Mouse (Mus musculus) heart, adult 2 months (tissue): ENCODE results near the gene Prom2.

ENCODE experiments used
- CTCF ChIP-seq: fragments of 200-600 bp; IDR thresholded peaks from 2 replicates; pipeline ENCODE4 v1.8.1; 2022; ENCODE audit warnings: antibody characterized with exemption, mild to moderate bottlenecking, moderate library complexity
- EP300 ChIP-seq: fragments of 200-500 bp; IDR thresholded peaks from 2 replicates; pipeline ENCODE4 v1.6.1; 2011; ENCODE audit warnings: low read depth, low read length, control low read depth; ENCODE audit not compliant: insufficient read depth
- POLR2A ChIP-seq: fragments of 200-500 bp; IDR thresholded peaks from 2 replicates; pipeline ENCODE4 v1.6.1; 2011; ENCODE audit warnings: mild to moderate bottlenecking, low read depth, low read length, control low read depth; ENCODE audit not compliant: insufficient read depth

DNA sequence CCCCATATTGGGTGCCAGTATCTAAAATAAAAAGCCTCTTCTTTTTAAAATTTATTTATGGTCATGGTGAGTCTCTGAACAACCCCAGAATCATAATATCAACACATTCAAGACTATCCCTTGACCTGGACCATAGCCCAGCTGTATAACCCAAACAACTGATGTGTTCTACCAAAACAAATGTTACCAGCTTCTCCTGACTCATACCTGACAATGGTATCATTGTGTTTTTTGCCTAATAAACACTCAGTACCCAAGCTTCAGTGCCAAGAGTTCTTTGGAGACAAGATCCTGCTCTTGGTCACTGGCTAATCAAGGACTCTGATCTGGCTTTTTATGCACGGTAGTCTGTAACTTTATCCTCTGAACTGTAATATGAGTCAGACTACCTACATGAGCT, 32.1 kb upstream of the Prom2 start:
- TF ChIP-seq CTCF (no peak), POLR2A (no peak), EP300 (no peak)
